Mouse (Mus musculus) neural tube, embryonic 12.5 days (tissue): ENCODE results near the gene Nprl2. TPM values are rescaled to one million over a fixed set of nuclear protein-coding genes. Genes with fewer than 3 reads are reported as not detected.
"Not testable (repeated sequence)": the region's sequence is repeated elsewhere in the genome, so short reads cannot be mapped to it uniquely, and the experiment has no call there.

Experiments
- ATAC-seq: fragments of 200-750 bp; cut with Nextera tagmentation; 2 replicates; pipeline ENCODE4 v1.8.0; 2017; ENCODE audit warnings: low read depth, mild to moderate bottlenecking, moderate TSS enrichment, moderate library complexity; ENCODE audit not compliant: low FRiP score
- H3K27ac ChIP-seq: fragments of 300-500 bp; sonication (generic); 2 replicates; pipeline ENCODE4 v1.5.1; 2016
- H3K27me3 ChIP-seq: fragments of 300-500 bp; sonication (generic); replicated peaks from 2 replicates; pipeline ENCODE4 v1.6.1; 2016; ENCODE audit warnings: mild to moderate bottlenecking
- H3K36me3 ChIP-seq: fragments of 300-500 bp; sonication (generic); 2 replicates; pipeline ENCODE4 v1.6.1; 2016; ENCODE audit warnings: mild to moderate bottlenecking
- H3K4me1 ChIP-seq: fragments of 300-500 bp; sonication (generic); 2 replicates; pipeline ENCODE4 v1.6.1; 2016
- H3K4me2 ChIP-seq: fragments of 300-500 bp; sonication (generic); replicated peaks from 2 replicates; pipeline ENCODE4 v1.6.1; 2016; ENCODE audit warnings: mild to moderate bottlenecking
- H3K4me3 ChIP-seq: fragments of 300-500 bp; sonication (generic); 2 replicates; pipeline ENCODE4 v1.5.1; 2016
- H3K9ac ChIP-seq: fragments of 300-500 bp; sonication (generic); 2 replicates; pipeline ENCODE4 v1.6.1; 2016; ENCODE audit warnings: mild to moderate bottlenecking
- H3K9me3 ChIP-seq: fragments of 300-500 bp; sonication (generic); 2 replicates; pipeline ENCODE4 v1.6.1; 2016; ENCODE audit warnings: mild to moderate bottlenecking
- WGBS: fragments of 180-500 bp; shearing (Covaris S2); methylation state at CpG from one replicate; pipeline ENCODE4 v1.1.7; 2016; 5-methylcytosine and 5-hydroxymethylcytosine counted together
- polyA plus RNA-seq: library from polyadenylated mRNA; unstranded; fragments of >200 nt; fragmentation: Nextera tagmentation; extraction: Ambion mirVana; gene quantifications from 2 replicates; pipeline ENCODE4 v1.2.1, GENCODE M21; 2016

Gene Nprl2
- polyA plus RNA-seq, 1 experiment from 2014 or later, result 55.2 TPM

GRCm38 (mm10) chr9:107573774-107574173 lies 31.7 kb downstream of the Nprl2 start:
- H3K9ac ChIP-seq, H3K4me2 ChIP-seq, H3K4me3 ChIP-seq, H3K27ac ChIP-seq, H3K9me3 ChIP-seq, ATAC-seq, H3K27me3 ChIP-seq: not testable (repeated sequence)
- WGBS, result 82% methylated on average over 6 of the region's 6 CpGs
- Histone ChIP-seq H3K4me1 (peaks cover 47% of the 10 kb centered on the region), H3K36me3 (peaks cover 46% of the 10 kb centered on the region)

DNA sequence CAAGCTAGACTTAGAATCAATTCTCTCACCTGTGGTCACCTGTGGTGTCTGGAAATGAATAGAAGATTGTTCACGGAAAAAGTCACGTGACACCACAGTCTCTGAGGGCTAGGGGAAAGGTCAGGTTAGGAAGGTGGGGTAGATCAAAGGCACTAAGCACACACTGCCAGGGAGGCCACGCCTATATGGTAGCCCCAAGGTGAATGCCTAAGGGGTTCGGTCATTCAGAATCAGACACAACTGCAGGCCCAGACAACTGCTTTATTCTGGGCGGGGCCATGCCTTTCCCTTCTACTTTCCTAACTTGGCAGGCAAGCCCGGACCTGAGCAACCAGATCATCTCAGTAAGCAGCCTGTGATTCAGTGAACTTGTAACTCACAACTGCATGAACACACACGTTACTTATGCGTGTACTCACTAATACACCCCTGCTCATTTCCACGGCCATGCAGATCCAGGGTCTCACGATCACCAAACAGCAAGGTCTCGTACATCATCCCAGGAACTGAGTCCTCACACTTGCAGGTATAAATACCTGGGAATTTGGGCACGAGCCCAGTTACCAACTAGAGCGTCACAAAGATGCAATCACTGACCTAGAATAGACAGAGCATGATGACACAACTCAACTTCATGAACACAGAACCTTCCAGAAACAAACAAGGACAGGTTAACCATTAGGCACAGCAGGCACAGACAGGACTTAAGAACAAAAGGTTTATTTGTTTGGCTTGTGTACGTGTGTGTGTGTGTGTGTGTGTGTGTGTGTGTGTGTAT lies 33.7 kb downstream of the Nprl2 start:
- Histone ChIP-seq H3K27me3 (no peaks in the 10 kb centered on the region), H3K4me1 (peaks cover 44% of the 10 kb centered on the region), H3K9ac (no peak overlapping the region), H3K4me2 (no peak overlapping the region), H3K9me3 (no peaks in the 10 kb centered on the region), H3K27ac (no peak overlapping the region), H3K36me3 (peaks cover 40% of the 10 kb centered on the region), H3K4me3 (no peak overlapping the region)
- WGBS, result 90% methylated on average over 14 of the region's 14 CpGs
- ATAC-seq, result no peak

- peaks cover 42% of the 10 kb centered on the region for H3K4me1 ChIP-seq
- peak within 1 kb of the TSS; percentile 54 for H3K4me2 ChIP-seq
- WGBS, result 29% methylated on average over 16 of the region's 16 CpGs
- H3K27ac ChIP-seq, result no peak within 1 kb of the TSS
- H3K4me3 ChIP-seq, result peak within 1 kb of the TSS; percentile 16
- H3K9ac ChIP-seq, result peak within 1 kb of the TSS; percentile 34; the same call in 1 of the 2 replicates
- peaks cover 32% of the 10 kb centered on the region for H3K36me3 ChIP-seq
- peak; percentile 51; the same call in 1 of the 2 replicates for ATAC-seq
- no peaks in the 10 kb centered on the region for H3K27me3 ChIP-seq
- H3K9me3 ChIP-seq, result no peaks in the 10 kb centered on the region
These were observed 34.5 kb downstream of the Nprl2 start, which contains the start of gene Hyal1 for GRCm38 (mm10) chr9:107576357-107577107. TSS of gene Hyal1 (plus strand) at chr9:107576927.

GRCm38 (mm10) chr9:107577871-107578270 lies 35.8 kb downstream of the Nprl2 start:
- 95% methylated on average over 10 of the region's 10 CpGs for WGBS
- no peak for ATAC-seq
- Histone ChIP-seq H3K4me1 (peaks cover 43% of the 10 kb centered on the region), H3K27me3 (no peaks in the 10 kb centered on the region), H3K4me3 (no peak overlapping the region), H3K9me3 (no peaks in the 10 kb centered on the region), H3K9ac (0 out of 2 replicates have a peak overlapping the region, but pooled peaks have one; percentile 8), H3K4me2 (0 out of 2 replicates have a peak overlapping the region, but pooled peaks have one; percentile 54), H3K36me3 (peaks cover 22% of the 10 kb centered on the region), H3K27ac (no peak overlapping the region)

- no peak for ATAC-seq
- H3K4me3 ChIP-seq, result no peak within 1 kb of the TSS
- H3K36me3 ChIP-seq, result peaks cover 21% of the 10 kb centered on the region
- H3K9me3 ChIP-seq, result no peaks in the 10 kb centered on the region
- 81% methylated on average over 3 of the region's 3 CpGs for WGBS
- peak within 1 kb of the TSS; percentile 95; the same call in 1 of the 2 replicates for H3K4me2 ChIP-seq
- H3K4me1 ChIP-seq, result peaks cover 43% of the 10 kb centered on the region
- H3K27me3 ChIP-seq, result no peaks in the 10 kb centered on the region
- H3K27ac ChIP-seq, result no peak within 1 kb of the TSS
- H3K9ac ChIP-seq, result 0 out of 2 replicates have a peak within 1 kb of the TSS, but pooled peaks have one; percentile 8
These were observed 36.6 kb downstream of the Nprl2 start, which contains the start of gene Naa80 for GRCm38 (mm10) chr9:107578587-107578986. TSS of gene Naa80 (plus strand) at chr9:107578887.

- Histone ChIP-seq H3K4me3 (no peak overlapping the region), H3K27ac (no peak overlapping the region), H3K9me3 (no peaks in the 10 kb centered on the region), H3K4me1 (peaks cover 43% of the 10 kb centered on the region), H3K36me3 (peaks cover 17% of the 10 kb centered on the region), H3K27me3 (no peaks in the 10 kb centered on the region), H3K9ac (no peak overlapping the region), H3K4me2 (peak overlapping the region; percentile 95; the same call in 1 of the 2 replicates)
- 94% methylated on average over 14 of the region's 14 CpGs for WGBS
- ATAC-seq, result no peak
These were observed 37.2 kb downstream of the Nprl2 start for GRCm38 (mm10) chr9:107579023-107579900.

GRCm38 (mm10) chr9:107580501-107581317 lies 38.7 kb downstream of the Nprl2 start, which contains the start of gene Hyal3:
TSS of gene Hyal3 (plus strand) at chr9:107580818.
- H3K27ac ChIP-seq, result peak within 1 kb of the TSS; percentile 38; the same call in 1 of the 2 replicates
- peak within 1 kb of the TSS; percentile 71 for H3K9ac ChIP-seq
- H3K36me3 ChIP-seq, result peaks cover 9% of the 10 kb centered on the region
- WGBS, result 2% methylated on average over 32 of the region's 32 CpGs
- H3K4me3 ChIP-seq, result peak within 1 kb of the TSS; percentile 55
- peaks cover 43% of the 10 kb centered on the region for H3K4me1 ChIP-seq
- peak; percentile 54 for ATAC-seq
- H3K9me3 ChIP-seq, result no peaks in the 10 kb centered on the region
- no peaks in the 10 kb centered on the region for H3K27me3 ChIP-seq
- H3K4me2 ChIP-seq, result peak within 1 kb of the TSS; percentile 95

- H3K9ac ChIP-seq, result no peak overlapping the region
- WGBS, result 79% methylated on average over 4 of the region's 4 CpGs
These were observed 39.6 kb downstream of the Nprl2 start for GRCm38 (mm10) chr9:107581584-107581983.

DNA sequence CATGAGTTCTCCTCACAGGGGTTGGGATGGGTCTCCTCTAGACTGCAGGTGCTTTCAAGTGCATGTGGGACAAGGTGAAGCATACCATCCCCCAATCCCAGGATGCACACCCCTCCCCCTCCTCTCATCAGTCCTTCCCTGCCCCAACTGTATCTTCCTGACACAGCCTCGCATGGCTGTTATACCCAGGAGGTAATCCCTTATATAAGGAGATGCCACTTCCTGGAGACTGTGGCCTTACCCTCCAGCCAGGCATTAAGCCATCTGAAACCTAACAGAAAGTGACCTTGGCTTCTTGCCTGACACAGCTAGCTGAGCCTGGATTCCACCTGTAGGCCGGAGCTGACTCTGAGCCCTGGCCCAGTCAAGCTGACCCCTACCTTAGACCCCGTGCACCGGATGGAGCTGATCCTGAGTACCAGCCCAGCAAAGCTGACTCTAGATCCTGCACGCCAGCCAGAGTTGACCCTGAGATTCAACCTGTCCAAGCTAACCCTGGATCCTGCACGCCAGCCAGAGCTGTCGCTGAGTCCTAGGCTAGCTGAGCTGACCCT lies 40.6 kb downstream of the Nprl2 start:
- Histone ChIP-seq H3K36me3 (peaks cover 9% of the 10 kb centered on the region), H3K27ac (no peak overlapping the region), H3K4me3 (no peak overlapping the region), H3K27me3 (no peaks in the 10 kb centered on the region), H3K4me2 (no peak overlapping the region), H3K9me3 (no peaks in the 10 kb centered on the region), H3K9ac (no peak overlapping the region), H3K4me1 (peaks cover 26% of the 10 kb centered on the region)
- WGBS, result 91% methylated on average over 7 of the region's 7 CpGs
- no peak for ATAC-seq

More at GRCm38 (mm10) chr9:107581584-107581983, 39.6 kb downstream of the Nprl2 start:
- H3K27ac ChIP-seq, result no peak overlapping the region
- H3K4me1 ChIP-seq, result peaks cover 36% of the 10 kb centered on the region
- H3K27me3 ChIP-seq, result no peaks in the 10 kb centered on the region
- peaks cover 9% of the 10 kb centered on the region for H3K36me3 ChIP-seq
- no peaks in the 10 kb centered on the region for H3K9me3 ChIP-seq
- ATAC-seq, result no peak
- H3K4me3 ChIP-seq, result no peak overlapping the region
- peak overlapping the region; percentile 95 for H3K4me2 ChIP-seq

DNA sequence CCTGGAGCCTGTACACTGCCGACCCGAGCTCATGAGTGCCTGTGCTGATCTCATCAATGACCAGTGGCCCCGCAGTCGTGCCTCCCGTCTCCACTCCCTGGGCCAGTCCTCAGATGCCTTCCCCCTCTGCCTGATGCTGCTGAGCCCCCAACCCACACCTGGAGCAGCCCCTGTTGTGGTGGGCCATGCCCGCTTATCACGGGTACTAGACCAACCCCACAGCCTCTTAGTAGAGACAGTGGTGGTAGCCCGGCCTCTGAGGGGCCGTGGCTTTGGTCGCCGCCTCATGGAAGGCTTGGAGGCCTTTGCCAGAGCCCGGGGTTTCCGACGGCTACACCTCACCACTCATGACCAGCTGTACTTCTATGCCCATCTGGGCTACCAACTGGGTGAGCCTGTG lies 41.1 kb downstream of the Nprl2 start:
- H3K4me1 ChIP-seq, result peaks cover 29% of the 10 kb centered on the region
- no peak overlapping the region for H3K4me2 ChIP-seq
- no peaks in the 10 kb centered on the region for H3K27me3 ChIP-seq
- 92% methylated on average over 14 of the region's 14 CpGs for WGBS
- ATAC-seq, result no peak
- peaks cover 9% of the 10 kb centered on the region for H3K36me3 ChIP-seq
- H3K9me3 ChIP-seq, result no peaks in the 10 kb centered on the region
- H3K4me3 ChIP-seq, result no peak overlapping the region
- H3K9ac ChIP-seq, result no peak overlapping the region
- no peak overlapping the region for H3K27ac ChIP-seq
